Mouse (Mus musculus) cerebellum, postnatal 4 days (tissue): ENCODE measurements around the gene Stat3.

Experiments
- DNase-seq, 2 experiments: peaks; one replicate each; pipeline ENCODE4 v3.0.0; 2022; ENCODE audit warnings: low spot score in 2 of 2, mixed read lengths in 1 of 2

The Stat3 gene

GRCm38 (mm10) chr11:100939512-100940151 lies at the start of gene Stat3:
Stat3 (minus strand) TSS chr11:100939540.
- peak; percentile 100 for DNase-seq

- no peak for DNase-seq
Measured at GRCm38 (mm10) chr11:100988674-100989073, 49.3 kb upstream of the Stat3 start.

- DNase-seq = no peak
Measured at GRCm38 (mm10) chr11:100985607-100986006, 46.3 kb upstream of the Stat3 start.

- no peak for DNase-seq
Measured at GRCm38 (mm10) chr11:100983778-100984131, 44.4 kb upstream of the Stat3 start.

GRCm38 (mm10) chr11:100983125-100983777 lies 43.9 kb upstream of the Stat3 start:
- DNase-seq = peak; percentile 74 to 89

GRCm38 (mm10) chr11:100982087-100982486 lies 42.7 kb upstream of the Stat3 start:
- DNase-seq = no peak

- DNase-seq = no peak
Measured at GRCm38 (mm10) chr11:100981236-100981635, 41.9 kb upstream of the Stat3 start.

- no peak for DNase-seq
Measured at GRCm38 (mm10) chr11:100980438-100980837, 41.1 kb upstream of the Stat3 start.

GRCm38 (mm10) chr11:100979887-100980286 lies 40.5 kb upstream of the Stat3 start:
- DNase-seq = no peak

GRCm38 (mm10) chr11:100975241-100975640 lies 35.9 kb upstream of the Stat3 start:
- no peak for DNase-seq

- DNase-seq = no peak
Measured at GRCm38 (mm10) chr11:100974381-100974970, 35.1 kb upstream of the Stat3 start.

GRCm38 (mm10) chr11:100973245-100973644 lies 33.9 kb upstream of the Stat3 start:
- DNase-seq = no peak

GRCm38 (mm10) chr11:100971455-100971854 lies 32.1 kb upstream of the Stat3 start:
- no peak for DNase-seq

GRCm38 (mm10) chr11:100970557-100970937 lies 31.2 kb upstream of the Stat3 start, which contains the start of gene Cavin1:
Cavin1 (minus strand) TSS chr11:100970887.
- DNase-seq = peak; percentile 52 to 57

- DNase-seq = no peak
Measured at GRCm38 (mm10) chr11:100969744-100970556, 30.6 kb upstream of the Stat3 start.

- no peak for DNase-seq
Measured at GRCm38 (mm10) chr11:100969189-100969743, 29.9 kb upstream of the Stat3 start.

GRCm38 (mm10) chr11:100968501-100968900 lies 29.2 kb upstream of the Stat3 start:
- DNase-seq = no peak

GRCm38 (mm10) chr11:100967881-100968420 lies 28.6 kb upstream of the Stat3 start:
- no peak for DNase-seq

GRCm38 (mm10) chr11:100967376-100967775 lies 28.0 kb upstream of the Stat3 start:
- DNase-seq = no peak

- no peak for DNase-seq
Measured at GRCm38 (mm10) chr11:100965760-100966159, 26.4 kb upstream of the Stat3 start.

GRCm38 (mm10) chr11:100964901-100965542 lies 25.7 kb upstream of the Stat3 start:
- no peak for DNase-seq
